Mouse (Mus musculus) lung, embryonic 14.5 days (tissue): ENCODE data around the gene Omt2a. TPM values are rescaled to one million over a fixed set of nuclear protein-coding genes. Genes with fewer than 3 reads are reported as not detected.
"Not testable (repeated sequence)": the region's sequence is repeated elsewhere in the genome, so short reads cannot be mapped to it uniquely, and the experiment has no call there.

Experiments
- ATAC-seq: fragments of 200-750 bp; cut with Nextera tagmentation; 2 replicates; pipeline ENCODE4 v1.8.0; 2017; ENCODE audit warnings: mild to moderate bottlenecking, moderate TSS enrichment, moderate library complexity; ENCODE audit not compliant: insufficient read depth
- DNase-seq: peaks from one replicate; pipeline ENCODE4 v3.0.0-alpha.2; 2015
- H3K27ac ChIP-seq: fragments of 300-500 bp; sonication (generic); 2 replicates; pipeline ENCODE4 v1.5.1; 2014; ENCODE audit warnings: low read depth, mild to moderate bottlenecking, moderate library complexity
- H3K27me3 ChIP-seq: fragments of 300-500 bp; sonication (generic); 2 replicates; pipeline ENCODE4 v1.6.1; 2014; ENCODE audit warnings: low read length, control low read depth; ENCODE audit not compliant: insufficient read depth
- H3K36me3 ChIP-seq: fragments of 300-500 bp; sonication (generic); 2 replicates; pipeline ENCODE4 v1.6.1; 2014; ENCODE audit warnings: control low read depth; ENCODE audit not compliant: insufficient read depth
- H3K4me1 ChIP-seq: fragments of 300-500 bp; sonication (generic); 2 replicates; pipeline ENCODE4 v1.6.1; 2014; ENCODE audit warnings: antibody characterized with exemption, control low read depth; ENCODE audit not compliant: insufficient read depth
- H3K4me2 ChIP-seq: fragments of 300-500 bp; sonication (generic); 2 replicates; pipeline ENCODE4 v1.6.1; 2014; ENCODE audit warnings: mild to moderate bottlenecking
- H3K4me3 ChIP-seq: fragments of 300-500 bp; sonication (generic); 2 replicates; pipeline ENCODE4 v1.5.1; 2014; ENCODE audit warnings: low read depth, low read length
- H3K9ac ChIP-seq: fragments of 300-500 bp; sonication (generic); 2 replicates; pipeline ENCODE4 v1.6.1; 2014
- H3K9me3 ChIP-seq: fragments of 300-500 bp; sonication (generic); 2 replicates; pipeline ENCODE4 v1.6.1; 2016; ENCODE audit warnings: low read depth, low read length, control low read depth
- CTCF ChIP-seq: IDR thresholded peaks from 2 replicates; pipeline ENCODE4 v1.5.1; 2016; ENCODE audit warnings: antibody characterized with exemption, low read depth
- WGBS: fragments of 180-500 bp; shearing (Covaris S2); extraction: QIAGEN DNeasy Blood & Tissue Kit; methylation state at CpG from one replicate; pipeline ENCODE4 v1.1.7; 2014; 5-methylcytosine and 5-hydroxymethylcytosine counted together
- polyA plus RNA-seq: library from polyadenylated mRNA; unstranded; fragments of >200 nt; fragmentation: Nextera tagmentation; extraction: Ambion mirVana; gene quantifications from 2 replicates; pipeline ENCODE4 v1.2.1, GENCODE M21; 2014

The Omt2a gene
- polyA plus RNA-seq, 1 experiment from 2014 or later, result not detected

DNA sequence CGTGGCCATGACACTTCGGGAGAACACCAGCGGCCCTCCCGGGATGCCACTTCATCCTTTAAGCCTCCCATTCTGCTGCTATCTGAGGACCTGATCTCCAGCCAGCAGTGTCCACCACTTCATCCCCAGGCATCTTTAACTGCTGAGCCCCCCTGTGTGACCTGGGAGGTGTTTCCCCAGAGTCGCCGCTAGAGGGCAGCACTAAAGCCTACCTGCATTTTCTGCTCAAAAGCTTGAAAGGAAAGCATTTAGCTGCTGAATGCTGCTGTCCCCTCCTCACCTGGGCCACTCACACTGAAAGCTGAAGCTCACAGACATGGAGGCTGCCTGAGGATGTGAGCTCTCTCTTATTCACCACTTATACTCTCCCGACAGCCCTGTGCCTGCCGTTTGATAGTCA lies 25.7 kb upstream of the Omt2a start:
- H3K9ac ChIP-seq, H3K27me3 ChIP-seq, H3K4me2 ChIP-seq, H3K4me3 ChIP-seq, H3K4me1 ChIP-seq, H3K27ac ChIP-seq, ATAC-seq, H3K9me3 ChIP-seq, H3K36me3 ChIP-seq: not testable (repeated sequence)
- TF ChIP-seq CTCF, result peak; percentile 83
- 11% methylated on average over 8 of the region's 8 CpGs for WGBS
- DNase-seq, result peak; percentile 69

DNA sequence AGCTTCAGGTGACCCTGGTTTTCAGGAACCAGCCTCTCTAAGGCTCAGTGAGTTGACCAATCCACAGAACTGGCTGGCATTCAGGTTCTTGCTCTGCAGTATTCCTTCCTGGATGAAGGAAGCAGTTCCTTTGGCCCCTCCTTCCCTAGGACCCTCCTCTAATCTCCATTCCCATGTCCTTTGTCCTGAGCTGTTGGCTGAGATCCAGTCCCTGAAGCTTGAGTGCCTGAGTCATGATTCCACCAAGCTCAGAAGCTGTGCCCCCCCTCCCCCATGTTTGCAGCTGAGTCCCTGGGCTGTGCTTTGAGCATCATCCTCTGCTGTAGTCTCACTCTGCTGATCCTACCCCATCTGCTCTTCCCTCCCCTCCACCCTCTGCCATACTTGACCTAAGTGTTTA lies 22.5 kb upstream of the Omt2a start:
- H3K9ac ChIP-seq, result not testable (repeated sequence)

GRCm38 (mm10) chr9:78327289-78327688 lies 12.7 kb upstream of the Omt2a start, which contains the start of gene Omt2b:
Gene Omt2b, plus strand, starts transcription at chr9:78327589.
- not testable (repeated sequence) for H3K9ac ChIP-seq, H3K9me3 ChIP-seq, H3K27me3 ChIP-seq, H3K4me3 ChIP-seq, H3K4me2 ChIP-seq, H3K27ac ChIP-seq, ATAC-seq, H3K36me3 ChIP-seq, DNase-seq, H3K4me1 ChIP-seq
- WGBS, result 50% methylated on average over 1 of the region's 1 CpGs

More for the DNA sequence above, 22.5 kb upstream of the Omt2a start:
- H3K9me3 ChIP-seq, H3K36me3 ChIP-seq, H3K4me2 ChIP-seq, H3K4me1 ChIP-seq, H3K27ac ChIP-seq, H3K27me3 ChIP-seq, H3K4me3 ChIP-seq: not testable (repeated sequence)
- DNase-seq (peak; percentile 76), ATAC-seq (peak; percentile 79)

DNA sequence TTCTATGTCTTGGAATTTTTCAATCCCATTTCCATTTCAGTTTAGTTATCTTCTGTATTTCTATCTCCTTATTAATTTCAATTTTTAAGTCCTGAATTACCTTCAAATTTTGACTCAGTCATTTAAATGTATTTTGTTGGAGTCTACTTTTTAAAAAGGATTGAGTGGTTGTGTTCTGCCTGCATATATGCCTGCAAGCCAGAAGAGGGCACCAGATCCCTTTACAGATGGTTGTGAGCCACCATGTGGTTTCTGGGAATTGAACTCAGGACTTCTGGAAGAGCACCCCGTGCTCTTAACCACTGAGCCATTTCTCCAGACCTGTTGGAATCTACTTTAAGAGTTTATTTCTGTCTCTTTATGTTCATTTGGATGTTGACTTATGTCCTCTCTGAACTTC lies 4.9 kb upstream of the Omt2a start:
- WGBS, result 11% methylated on average over 1 of the region's 1 CpGs
- no peak for ATAC-seq
- Histone ChIP-seq H3K4me1 (no peaks in the 10 kb centered on the region), H3K36me3 (no peaks in the 10 kb centered on the region), H3K4me2 (no peak overlapping the region), H3K9ac (no peak overlapping the region), H3K9me3 (no peaks in the 10 kb centered on the region), H3K4me3 (no peak overlapping the region), H3K27me3 (no peaks in the 10 kb centered on the region), H3K27ac (no peak overlapping the region)
- peak; percentile 39 for DNase-seq
- peak; percentile 69 for TF ChIP-seq CTCF

DNA sequence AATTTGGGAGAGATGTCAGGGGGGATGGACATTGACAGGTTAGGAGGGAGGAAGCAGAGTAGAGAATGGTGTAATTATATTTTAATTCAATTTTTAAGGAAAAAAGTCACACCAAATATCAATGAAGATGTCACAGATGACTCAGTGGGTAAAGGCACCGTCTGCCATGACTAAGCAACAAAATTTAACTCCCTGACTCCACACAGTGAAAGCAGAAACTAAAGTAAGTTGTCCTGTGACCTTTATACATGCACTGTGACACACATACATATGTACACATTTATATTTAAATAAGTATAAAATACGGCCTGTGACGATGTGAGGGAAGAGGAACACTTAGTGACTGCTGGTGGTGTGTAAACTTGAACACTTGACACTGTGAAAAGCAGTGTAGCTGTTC lies 6.5 kb downstream of the Omt2a start:
- H3K9me3 ChIP-seq, H3K4me1 ChIP-seq, H3K4me2 ChIP-seq, H3K27ac ChIP-seq, DNase-seq, H3K27me3 ChIP-seq, ATAC-seq, H3K36me3 ChIP-seq, H3K9ac ChIP-seq, H3K4me3 ChIP-seq: not testable (repeated sequence)
- WGBS, result 62% methylated on average over 3 of the region's 3 CpGs

DNA sequence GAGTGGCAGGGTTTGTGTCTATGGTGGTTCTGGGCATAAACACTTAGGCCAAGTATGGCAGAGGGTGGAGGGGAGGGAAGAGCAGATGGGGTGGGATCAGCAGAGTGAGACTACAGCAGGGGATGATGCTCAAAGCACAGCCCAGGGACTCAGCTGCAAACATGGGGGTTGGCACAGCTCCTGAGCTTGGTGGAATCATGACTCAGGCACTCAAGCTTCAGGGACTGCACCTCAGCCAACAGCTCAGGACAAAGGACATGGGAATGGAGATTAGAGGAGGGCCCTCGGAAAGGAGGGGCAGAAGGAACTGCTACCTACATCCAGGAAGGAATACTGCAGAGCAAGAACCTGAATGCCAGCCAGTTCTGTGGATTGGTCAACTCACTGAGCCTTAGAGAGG lies 15.5 kb downstream of the Omt2a start:
- H3K27ac ChIP-seq, ATAC-seq, H3K27me3 ChIP-seq, H3K4me2 ChIP-seq, H3K9me3 ChIP-seq, DNase-seq, H3K4me1 ChIP-seq, H3K4me3 ChIP-seq, H3K9ac ChIP-seq, H3K36me3 ChIP-seq: not testable (repeated sequence)
- WGBS, result 93% methylated on average over 1 of the region's 1 CpGs

GRCm38 (mm10) chr9:78298232-78298631 lies 16.4 kb downstream of the Omt2a start:
- 67% methylated on average over 1 of the region's 1 CpGs for WGBS

DNA sequence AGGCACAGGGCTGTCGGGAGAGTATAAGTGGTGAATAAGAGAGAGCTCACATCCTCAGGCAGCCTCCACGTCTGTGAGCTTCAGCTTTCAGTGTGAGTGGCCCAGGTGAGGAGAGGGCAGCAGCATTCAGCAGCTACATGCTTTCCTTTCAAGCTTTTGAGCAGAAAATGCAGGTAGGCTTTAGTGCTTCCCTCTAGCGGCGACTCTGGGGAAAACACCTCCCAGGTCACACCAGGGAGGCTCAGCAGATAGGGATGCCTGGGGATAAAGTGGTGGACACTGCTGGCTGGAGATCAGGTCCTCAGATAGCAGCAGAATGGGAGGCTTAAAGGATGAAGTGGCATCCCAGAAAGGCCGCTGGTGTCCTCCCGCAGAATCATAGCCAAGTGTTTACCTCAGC lies 18.5 kb downstream of the Omt2a start:
- ATAC-seq, result 0 out of 2 replicates have a peak, but pooled peaks have one; percentile 35
- not testable (repeated sequence) for H3K27me3 ChIP-seq, H3K36me3 ChIP-seq, H3K4me1 ChIP-seq, H3K4me2 ChIP-seq, H3K27ac ChIP-seq, H3K4me3 ChIP-seq, H3K9ac ChIP-seq, H3K9me3 ChIP-seq
- peak; percentile 78 for DNase-seq
- peak; percentile 80 for TF ChIP-seq CTCF
- WGBS, result 6% methylated on average over 6 of the region's 6 CpGs

More at GRCm38 (mm10) chr9:78298232-78298631, 16.4 kb downstream of the Omt2a start:
- DNase-seq, result no peak
- Histone ChIP-seq H3K36me3 (no peaks in the 10 kb centered on the region), H3K27ac (no peak overlapping the region), H3K4me2 (no peak overlapping the region), H3K4me3 (no peak overlapping the region), H3K27me3 (no peaks in the 10 kb centered on the region), H3K4me1 (no peaks in the 10 kb centered on the region), H3K9ac (no peak overlapping the region), H3K9me3 (no peaks in the 10 kb centered on the region)
- ATAC-seq, result no peak
- no peak for TF ChIP-seq CTCF

DNA sequence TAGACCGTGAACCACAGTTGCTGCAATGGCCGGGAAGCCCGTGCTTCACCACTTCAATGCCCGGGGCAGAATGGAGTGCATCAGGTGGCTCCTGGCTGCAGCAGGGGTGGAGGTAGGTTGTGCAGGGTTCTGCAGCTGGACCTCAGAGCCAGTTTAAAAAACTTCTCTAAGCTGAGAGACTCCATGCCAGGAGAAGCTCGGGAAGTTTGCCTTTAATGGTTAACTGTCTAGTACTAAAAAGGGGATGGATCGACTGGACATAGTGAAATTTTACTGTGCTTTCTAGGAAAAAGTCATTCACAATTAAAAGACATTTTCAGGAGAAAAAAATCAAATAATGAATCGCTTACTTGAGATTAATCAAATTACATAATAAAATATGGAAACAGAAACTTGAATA lies 19.8 kb downstream of the Omt2a start:
- DNase-seq, H3K4me2 ChIP-seq, H3K27ac ChIP-seq, H3K36me3 ChIP-seq, H3K4me1 ChIP-seq, H3K9me3 ChIP-seq, H3K9ac ChIP-seq, H3K4me3 ChIP-seq, ATAC-seq, H3K27me3 ChIP-seq: not testable (repeated sequence)
- 73% methylated on average over 5 of the region's 7 CpGs for WGBS

DNA sequence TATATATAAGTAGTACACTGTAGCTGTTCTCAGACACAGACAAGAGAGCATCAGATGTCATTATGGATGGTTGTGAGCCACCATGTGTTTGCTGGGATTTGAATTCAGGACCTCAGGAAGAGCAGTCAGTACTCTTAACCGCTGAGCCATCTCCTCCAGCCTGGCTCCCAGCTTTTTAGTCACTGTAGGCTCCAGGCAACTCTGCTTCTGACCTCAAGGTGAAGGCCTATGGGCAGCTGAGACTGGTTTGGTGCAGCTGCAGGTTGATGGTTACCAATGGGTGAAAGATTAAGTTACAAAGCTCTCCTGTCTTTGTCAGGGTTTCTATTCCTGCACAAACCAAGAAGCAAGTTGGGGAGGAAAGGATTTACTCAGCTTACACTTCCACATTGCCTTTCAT lies 20.9 kb downstream of the Omt2a start:
- H3K9me3 ChIP-seq, ATAC-seq, H3K27ac ChIP-seq, DNase-seq, H3K4me3 ChIP-seq, H3K27me3 ChIP-seq, H3K4me2 ChIP-seq, H3K4me1 ChIP-seq, H3K36me3 ChIP-seq, H3K9ac ChIP-seq: not testable (repeated sequence)
- WGBS, result 78% methylated on average over 1 of the region's 1 CpGs

DNA sequence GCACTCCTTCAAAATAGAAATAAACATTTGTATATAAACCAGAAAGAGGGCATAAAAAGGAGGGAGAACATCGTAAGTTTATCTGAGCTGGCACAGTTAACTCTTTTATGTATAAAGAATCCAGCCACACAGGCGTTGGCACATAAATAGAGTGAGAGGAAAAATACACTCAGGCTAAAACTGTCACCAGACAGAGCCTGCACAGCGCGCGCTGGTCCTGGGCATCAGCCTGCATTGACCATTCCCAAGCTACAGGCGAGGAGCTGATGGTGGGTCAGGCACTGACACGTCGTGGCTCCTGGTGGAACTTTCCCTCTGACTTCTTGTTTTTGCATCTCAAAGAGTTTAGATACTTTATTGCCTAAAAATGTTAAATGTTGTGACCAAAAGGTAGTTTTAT lies 22.1 kb downstream of the Omt2a start:
- H3K4me2 ChIP-seq, H3K27me3 ChIP-seq, H3K4me1 ChIP-seq, H3K36me3 ChIP-seq, H3K9me3 ChIP-seq, H3K4me3 ChIP-seq, H3K27ac ChIP-seq, H3K9ac ChIP-seq, DNase-seq: not testable (repeated sequence)
- WGBS, result 45% methylated on average over 8 of the region's 8 CpGs
- ATAC-seq, result peak; percentile 84
